Comparison of ENCODE assay signal across 7 mouse cellular contexts in genomic region chr12:52503131-52503455, GRCm38 (mm10). TPM values are rescaled to one million over a fixed set of nuclear protein-coding genes. Genes with fewer than 3 reads are reported as not detected.
DNase-seq lines count a peak whose midpoint lies in the region; ATAC-seq and TF ChIP-seq lines count a peak whose summit lies in the region.

No protein-coding gene starts in this region.

- H3K4me2 ChIP-seq in forebrain, embryonic 14.5 days (ENCODE audit: low read length): peak overlapping the region; percentile 62
- H3K4me2 ChIP-seq in liver, embryonic 15.5 days: peak overlapping the region; percentile 92

- WGBS in forebrain, embryonic 14.5 days: under 1% methylated on average over 13 of the region's 13 CpGs
- WGBS in liver, embryonic 15.5 days (ENCODE audit: insufficient replicate concordance): under 1% methylated on average over 13 of the region's 13 CpGs

- peak overlapping the region; percentile 92 for H3K27ac ChIP-seq in testis, adult 2 months (ENCODE audit: control insufficient read depth, insufficient read depth, low read depth, low read length)
- peak overlapping the region; percentile 97 for H3K27ac ChIP-seq in forebrain, embryonic 14.5 days (ENCODE audit: low read depth, low read length)
- peak overlapping the region; percentile 73 for H3K27ac ChIP-seq in liver, embryonic 15.5 days (replicated peaks)

- peak overlapping the region; percentile 73 for H3K9ac ChIP-seq in forebrain, embryonic 14.5 days (ENCODE audit: low read length)
- peak overlapping the region; percentile 72; the same call in 1 of the 2 replicates for H3K9ac ChIP-seq in liver, embryonic 15.5 days

- TF ChIP-seq POLR2A in testis, adult 2 months (IDR thresholded peaks at IDR 0.05; ENCODE audit: control insufficient read depth, low read depth, low read length): no peak

- no peaks in the 10 kb centered on the region for H3K36me3 ChIP-seq in testis, adult 2 months (ENCODE audit: control insufficient read depth, insufficient read depth, low read length)
- H3K36me3 ChIP-seq in forebrain, embryonic 14.5 days (ENCODE audit: control insufficient read depth, insufficient read depth, low read length): no peaks in the 10 kb centered on the region
- no peaks in the 10 kb centered on the region for H3K36me3 ChIP-seq in liver, embryonic 15.5 days (replicated peaks)

- no peaks in the 10 kb centered on the region; the same call in 1 of the 2 replicates for H3K4me1 ChIP-seq in testis, adult 2 months (ENCODE audit: control insufficient read depth, insufficient read depth, low read length)
- peaks cover 7% of the 10 kb centered on the region for H3K4me1 ChIP-seq in forebrain, embryonic 14.5 days (ENCODE audit: control insufficient read depth, insufficient read depth, low read length)
- peaks cover 9% of the 10 kb centered on the region; the same call in 1 of the 2 replicates for H3K4me1 ChIP-seq in liver, embryonic 15.5 days (replicated peaks)

- DNase-seq in testis, postnatal 14 days (ENCODE audit: low spot score): no peak
- DNase-seq in forebrain, embryonic 14.5 days (ENCODE audit: low spot score): no peak
- no peak for DNase-seq in retina, postnatal 1 day
- DNase-seq in layer of hippocampus, postnatal 14 days (ENCODE audit: low spot score in 2 of 2): no peak

- TF ChIP-seq CTCF in testis, adult 2 months (IDR thresholded peaks at IDR 0.05; ENCODE audit: control insufficient read depth, insufficient read depth, insufficient replicate concordance, low read depth, low read length): no peak

- no peaks in the 10 kb centered on the region for H3K9me3 ChIP-seq in forebrain, embryonic 14.5 days (replicated peaks; ENCODE audit: control insufficient read depth, low read length)
- H3K9me3 ChIP-seq in liver, embryonic 15.5 days (replicated peaks): no peaks in the 10 kb centered on the region

- H3K27me3 ChIP-seq in testis, adult 2 months (ENCODE audit: control insufficient read depth, insufficient read depth, low read length): no peaks in the 10 kb centered on the region
- H3K27me3 ChIP-seq in forebrain, embryonic 14.5 days (replicated peaks; ENCODE audit: control insufficient read depth, insufficient read depth, low read length): no peaks in the 10 kb centered on the region
- H3K27me3 ChIP-seq in liver, embryonic 15.5 days: peaks cover 14% of the 10 kb centered on the region

- peak overlapping the region; percentile 89 for H3K4me3 ChIP-seq in testis, adult 2 months (ENCODE audit: control insufficient read depth, low read depth, low read length)
- H3K4me3 ChIP-seq in forebrain, embryonic 14.5 days (ENCODE audit: low read depth, low read length): peak overlapping the region; percentile 99
- H3K4me3 ChIP-seq in liver, embryonic 15.5 days (replicated peaks): peak overlapping the region; percentile 81

- ATAC-seq in forebrain, embryonic 14.5 days: peak; percentile 40
- peak; percentile 4; the same call in 1 of the 2 replicates for ATAC-seq in liver, embryonic 15.5 days (ENCODE audit: insufficient read depth)
- no peak for ATAC-seq in erythroid progenitor cell, adult 5-6 weeks (replicated peaks; ENCODE audit: low FRiP score, poor library complexity, severe bottlenecking)

RNA-seq across cellular contexts. Expression of gene Arhgap5, which starts 0.7 kb away (rescaled TPM):
- 10.9 and 15.6 TPM in 2 replicates for polyA plus RNA-seq in testis, adult 2 months (2012; rRNA removed)
- polyA plus RNA-seq in forebrain, embryonic 14.5 days (2014; fragmentation: Nextera tagmentation; extraction: Ambion mirVana): 39.7 and 43.9 TPM in 2 replicates
- 7.9 and 9.2 TPM in 2 replicates for polyA plus RNA-seq in liver, embryonic 15.5 days (2015; fragmentation: Nextera tagmentation; extraction: Ambion mirVana)
- 100 to 1,000 TPM; 113 TPM for total RNA-seq in layer of hippocampus, postnatal 14 days (2021)
- total RNA-seq in erythroid progenitor cell, adult 5-6 weeks (2015; ENCODE audit: low replicate concordance): 2.5 and 3.2 TPM in 2 replicates
- total RNA-seq in erythroid progenitor cell, adult 5-6 weeks (2017; ENCODE audit: low replicate concordance): 3.3 and 4.1 TPM in 2 replicates
